Mouse (Mus musculus): ENCODE data around the gene Sorbs1. TPM values are rescaled to one million over a fixed set of nuclear protein-coding genes. Genes with fewer than 3 reads are reported as not detected.
A peak's percentile ranks its signal among the peaks of the same experiment; 100 is the strongest.

The Sorbs1 gene
- total RNA-seq, 1 experiment from 2014 or later: 12.4 TPM

DNA sequence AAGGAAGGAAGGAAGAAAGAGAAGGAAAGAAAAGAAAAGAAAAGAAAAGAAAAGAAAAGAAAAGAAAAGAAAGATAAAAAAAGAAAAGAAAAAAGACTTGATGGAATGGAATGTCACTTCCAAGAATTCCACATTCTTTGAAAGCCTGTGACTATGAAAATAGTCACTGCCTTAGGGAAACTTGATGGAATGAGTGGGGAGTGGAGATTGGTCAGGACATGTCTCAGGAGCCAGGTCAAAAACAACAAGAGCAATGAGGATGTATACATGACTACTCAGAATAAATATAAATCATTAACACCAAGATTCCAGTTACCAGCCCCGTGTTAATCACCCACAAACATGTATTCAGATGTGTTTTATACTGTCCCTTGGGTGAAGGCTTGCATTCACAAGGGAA is 5.1 kb upstream of the Sorbs1 start:
- no peak for ATAC-seq (replicated peaks; ENCODE audit: insufficient number of reproducible peaks, low FRiP score, low TSS enrichment, poor library complexity, severe bottlenecking)

DNA sequence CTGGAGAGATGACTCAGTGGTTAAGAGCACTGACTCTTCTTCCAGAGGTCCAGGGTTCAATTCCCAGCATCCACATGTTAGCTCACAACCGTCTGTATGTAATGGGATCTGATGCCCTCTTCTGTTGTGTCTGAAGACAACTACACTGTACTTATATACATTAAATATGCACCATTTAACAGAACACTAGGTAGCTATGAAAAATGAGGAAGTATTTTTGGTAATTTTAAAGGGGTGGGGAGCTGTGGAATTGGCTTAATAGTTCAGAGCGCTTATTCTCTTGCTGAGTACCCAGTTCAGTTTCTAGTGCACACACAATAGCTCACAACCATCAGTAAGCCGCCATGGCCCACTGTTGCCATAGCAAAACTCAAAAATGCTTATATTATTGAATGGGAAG is 2.0 kb upstream of the Sorbs1 start:
- no peak for ATAC-seq (replicated peaks; ENCODE audit: insufficient number of reproducible peaks, low FRiP score, low TSS enrichment, poor library complexity, severe bottlenecking)

DNA sequence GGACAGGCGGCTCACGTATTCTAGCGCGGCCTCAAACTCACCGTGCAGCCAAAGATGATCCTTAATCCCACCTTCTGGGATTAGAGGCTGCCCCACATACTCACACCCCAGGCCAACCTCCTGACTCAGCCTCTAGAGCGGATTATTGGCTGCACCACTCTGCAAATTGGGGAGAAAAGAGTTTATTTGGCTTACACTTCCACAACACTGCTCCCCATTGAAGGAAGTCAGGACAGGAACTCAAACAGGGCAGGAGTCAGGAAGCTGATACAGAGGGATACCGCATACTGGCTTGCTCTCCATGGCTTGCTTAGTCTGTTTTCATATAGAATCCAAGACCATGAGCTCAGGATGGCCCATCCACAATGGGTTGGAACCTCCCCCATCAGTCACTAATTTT is 797 bp upstream of the Sorbs1 start:
- ATAC-seq (replicated peaks; ENCODE audit: insufficient number of reproducible peaks, low FRiP score, low TSS enrichment, poor library complexity, severe bottlenecking): no peak

DNA sequence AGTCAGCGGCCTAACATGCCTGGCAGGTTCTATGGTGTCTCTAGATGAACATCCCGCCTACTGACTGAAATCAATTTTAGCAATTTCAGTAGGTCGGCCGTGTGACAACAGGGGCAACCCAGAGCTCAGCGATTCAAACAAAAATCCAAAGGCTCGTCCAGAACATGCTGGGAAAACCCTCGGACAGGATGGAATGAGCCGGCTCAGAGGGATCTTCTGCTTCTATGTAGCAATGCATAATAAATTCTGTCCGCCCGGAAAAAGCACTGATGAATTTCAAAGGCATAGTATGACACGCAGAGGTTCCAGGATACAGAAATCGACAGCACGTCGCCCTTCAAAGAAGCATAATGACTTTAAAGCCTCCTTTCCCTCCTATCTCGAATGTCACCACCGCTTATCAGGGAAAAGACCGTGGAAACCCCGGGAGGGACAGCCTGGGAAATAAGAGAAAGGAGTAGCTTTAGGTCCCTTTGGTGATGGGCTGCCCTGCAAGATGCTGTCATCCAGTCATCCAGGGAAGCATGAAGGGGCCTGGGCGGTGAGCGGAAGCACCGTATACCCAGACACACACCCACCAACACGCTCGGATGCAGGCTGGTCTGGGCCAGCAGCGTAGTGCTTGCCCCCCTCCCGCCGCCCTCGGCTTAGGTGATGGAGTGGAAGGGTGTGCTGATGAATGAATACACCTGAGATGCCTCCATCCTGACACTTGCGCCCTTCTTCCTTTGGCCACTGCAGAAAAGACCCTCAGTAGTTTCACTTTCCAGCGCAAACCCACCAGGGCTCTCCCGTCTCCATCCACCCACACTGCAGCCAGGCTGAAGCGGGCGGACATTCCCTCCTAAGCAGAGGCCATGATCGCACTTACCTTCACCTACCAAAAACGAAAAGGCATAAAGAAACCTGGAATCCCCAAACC is 818 bp downstream of the Sorbs1 start:
- ATAC-seq (replicated peaks; ENCODE audit: insufficient number of reproducible peaks, low FRiP score, low TSS enrichment, poor library complexity, severe bottlenecking): peak; percentile 27

GRCm38 (mm10) chr19:40511679-40512309 is 1.8 kb downstream of the Sorbs1 start:
- no peak for ATAC-seq (replicated peaks; ENCODE audit: insufficient number of reproducible peaks, low FRiP score, low TSS enrichment, poor library complexity, severe bottlenecking)

DNA sequence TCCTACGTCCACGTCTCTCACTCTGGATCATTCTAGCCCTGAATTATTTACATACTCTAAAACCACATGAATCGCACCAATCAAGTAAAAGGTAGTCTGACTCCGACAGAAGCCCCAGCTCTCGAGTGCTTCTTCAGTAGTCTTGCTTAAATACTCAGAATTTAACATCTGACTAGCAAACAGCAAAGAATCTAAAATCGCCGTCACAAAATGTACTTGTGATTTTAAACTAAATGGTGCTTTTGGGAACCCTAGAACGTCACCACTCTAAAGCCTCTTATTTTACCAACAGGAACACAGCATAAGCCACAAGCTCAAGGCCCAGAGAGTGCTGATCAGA is 2.5 kb downstream of the Sorbs1 start:
- no peak for ATAC-seq (replicated peaks; ENCODE audit: insufficient number of reproducible peaks, low FRiP score, low TSS enrichment, poor library complexity, severe bottlenecking)

DNA sequence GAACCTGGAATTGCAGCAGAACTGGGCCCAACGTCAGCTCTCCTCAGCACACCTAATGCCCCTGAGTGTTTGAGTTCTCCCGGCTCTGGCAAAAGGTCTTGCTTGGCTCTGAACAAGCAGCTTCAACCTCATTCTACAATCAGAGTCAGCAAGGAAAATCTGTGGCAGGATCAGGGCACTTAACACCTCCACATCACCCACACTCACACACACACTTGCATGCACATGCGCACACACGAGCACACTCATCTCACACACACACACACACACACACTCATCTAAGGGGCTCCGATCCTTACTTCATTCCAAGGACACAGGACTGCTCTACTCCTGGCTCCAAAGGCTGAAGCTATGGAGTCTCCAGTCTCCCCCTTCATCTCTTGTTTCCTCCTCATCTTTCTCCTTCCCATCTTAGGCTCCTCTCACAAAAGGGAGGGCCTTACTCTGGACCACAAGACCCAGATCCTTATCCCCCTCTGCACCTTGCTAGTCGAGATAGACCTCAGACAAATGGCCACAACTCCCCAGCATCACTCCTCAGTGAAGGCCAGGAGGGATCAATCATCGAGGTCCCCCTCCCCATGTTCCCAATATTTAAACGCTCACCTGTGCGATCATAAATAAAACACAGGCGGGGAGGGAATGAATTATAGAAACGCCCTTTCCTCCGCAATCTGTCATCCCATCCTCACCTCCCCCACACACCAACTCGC is 3.0 kb downstream of the Sorbs1 start:
- no peak for ATAC-seq (replicated peaks; ENCODE audit: insufficient number of reproducible peaks, low FRiP score, low TSS enrichment, poor library complexity, severe bottlenecking)

GRCm38 (mm10) chr19:40509274-40509673 is 4.3 kb downstream of the Sorbs1 start:
- no peak for ATAC-seq (replicated peaks; ENCODE audit: insufficient number of reproducible peaks, low FRiP score, low TSS enrichment, poor library complexity, severe bottlenecking)

- no peak for ATAC-seq (replicated peaks; ENCODE audit: insufficient number of reproducible peaks, low FRiP score, low TSS enrichment, poor library complexity, severe bottlenecking)
Observed at GRCm38 (mm10) chr19:40508851-40509250, 4.7 kb downstream of the Sorbs1 start.

GRCm38 (mm10) chr19:40506965-40507364 is 6.6 kb downstream of the Sorbs1 start:
- no peak for ATAC-seq (replicated peaks; ENCODE audit: insufficient number of reproducible peaks, low FRiP score, low TSS enrichment, poor library complexity, severe bottlenecking)

DNA sequence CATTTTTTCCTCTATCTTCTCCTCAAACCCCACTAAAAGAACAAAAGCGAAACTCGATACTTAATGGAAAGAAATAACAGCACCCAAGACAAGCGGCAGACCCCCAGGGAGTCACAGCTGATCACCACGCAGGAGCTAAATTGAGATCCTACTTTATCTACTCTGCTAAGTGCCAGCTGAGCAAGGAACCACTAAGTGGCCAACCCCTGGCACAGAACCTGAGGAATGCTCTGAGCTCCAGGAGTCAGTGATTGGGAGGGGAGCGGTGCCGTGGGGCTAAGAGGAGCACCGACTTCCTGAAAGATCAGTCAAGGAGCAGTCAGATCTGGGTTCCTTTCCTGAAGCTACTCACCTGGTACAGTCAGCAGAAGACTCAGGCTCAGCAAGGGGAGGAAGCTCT is 9.2 kb downstream of the Sorbs1 start:
- ATAC-seq (replicated peaks; ENCODE audit: insufficient number of reproducible peaks, low FRiP score, low TSS enrichment, poor library complexity, severe bottlenecking): no peak

DNA sequence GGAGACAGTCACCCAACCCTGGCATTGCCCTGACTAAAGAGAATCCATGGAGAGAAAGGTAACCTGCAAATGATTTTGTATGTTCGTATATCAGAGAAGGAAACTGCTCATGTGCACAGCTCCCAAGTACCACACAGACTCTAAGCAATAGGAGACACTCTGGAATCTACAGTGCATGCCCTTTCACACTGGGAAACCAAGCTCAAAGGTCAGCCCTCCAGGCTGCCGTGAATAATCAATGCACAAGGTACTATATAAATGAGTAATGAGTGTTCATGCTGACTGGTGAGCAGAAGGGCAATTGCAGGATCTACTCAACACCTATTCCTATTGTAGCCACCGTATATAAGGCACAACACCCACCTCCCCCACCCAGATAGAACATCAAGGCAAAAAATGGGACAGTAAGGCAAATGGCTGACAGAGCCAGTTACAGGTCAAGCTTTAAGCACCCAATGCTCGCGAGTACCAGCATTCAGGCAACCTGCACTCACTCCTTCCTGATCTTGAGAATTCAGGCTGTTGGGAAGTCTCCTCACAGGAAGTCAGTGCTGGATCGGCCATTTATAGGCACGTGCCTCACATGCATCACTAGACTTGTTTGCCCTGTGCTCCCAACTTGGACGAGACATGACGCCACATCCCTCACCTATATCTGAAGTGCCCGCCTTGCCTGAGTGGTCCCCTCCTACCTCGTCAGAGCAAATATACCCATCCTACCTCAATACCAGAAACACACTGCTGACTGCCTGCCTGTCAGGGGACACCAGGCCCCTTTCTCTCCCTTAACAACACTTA is 13.4 kb downstream of the Sorbs1 start:
- no peak for ATAC-seq (replicated peaks; ENCODE audit: insufficient number of reproducible peaks, low FRiP score, low TSS enrichment, poor library complexity, severe bottlenecking)

- ATAC-seq (replicated peaks; ENCODE audit: insufficient number of reproducible peaks, low FRiP score, low TSS enrichment, poor library complexity, severe bottlenecking): no peak
Observed at GRCm38 (mm10) chr19:40499141-40499540, 14.4 kb downstream of the Sorbs1 start.

- ATAC-seq (replicated peaks; ENCODE audit: insufficient number of reproducible peaks, low FRiP score, low TSS enrichment, poor library complexity, severe bottlenecking): no peak
Observed at GRCm38 (mm10) chr19:40498162-40498725, 15.3 kb downstream of the Sorbs1 start.

DNA sequence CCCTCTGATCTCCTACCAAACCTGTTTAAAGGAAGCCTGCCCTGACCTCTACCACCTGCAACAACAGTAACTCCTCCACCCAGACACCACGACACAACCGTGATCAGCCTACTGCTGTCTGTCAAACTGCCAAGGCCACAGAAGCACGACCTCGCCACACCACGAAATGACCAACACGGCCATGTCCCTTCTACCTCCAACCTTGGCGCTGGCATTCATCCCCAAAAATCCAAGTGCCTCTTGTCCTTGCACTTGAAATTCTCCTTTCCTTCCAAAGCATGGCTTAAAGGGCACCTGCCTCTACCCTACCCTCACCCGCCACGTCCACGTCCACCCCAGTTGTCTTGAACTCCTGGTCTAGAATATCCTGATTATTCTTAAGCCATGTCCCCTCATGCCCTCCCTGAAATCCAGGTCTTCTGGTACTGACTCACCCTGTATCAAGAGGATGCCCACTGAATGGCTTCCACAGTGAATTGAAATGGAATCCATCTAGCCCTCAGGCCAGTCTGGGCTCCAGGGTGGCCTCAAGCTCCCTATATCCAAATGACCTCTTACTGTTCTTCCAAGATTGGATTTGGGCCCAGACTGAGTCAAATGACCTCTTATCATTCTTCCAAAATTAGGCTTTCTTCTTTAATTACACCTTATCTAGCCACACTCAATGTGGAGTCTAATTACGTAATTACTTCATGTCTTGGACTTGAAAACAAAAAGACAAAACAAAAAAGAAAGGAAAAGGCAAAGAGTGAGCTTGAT is 16.9 kb downstream of the Sorbs1 start:
- no peak for ATAC-seq (replicated peaks; ENCODE audit: insufficient number of reproducible peaks, low FRiP score, low TSS enrichment, poor library complexity, severe bottlenecking)

DNA sequence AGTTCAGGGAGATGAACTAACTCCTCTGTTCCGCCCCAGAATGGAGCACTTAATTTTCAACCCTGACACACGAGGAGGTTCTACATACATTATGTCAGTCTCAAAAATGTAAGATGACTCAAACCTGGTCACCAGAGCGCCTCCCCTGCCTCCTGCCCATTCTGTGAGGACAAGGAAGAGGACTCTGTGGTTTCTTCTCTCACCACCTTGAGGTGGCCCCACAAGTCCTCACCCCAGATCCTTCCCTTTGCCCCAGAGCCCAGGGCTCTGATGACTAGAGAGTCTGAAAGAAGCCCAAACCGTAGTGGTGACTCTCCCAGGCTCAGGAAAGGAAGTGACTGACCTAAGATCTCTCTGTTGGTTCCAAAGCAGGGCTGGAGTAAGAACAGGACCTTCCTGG is 17.5 kb downstream of the Sorbs1 start:
- ATAC-seq (replicated peaks; ENCODE audit: insufficient number of reproducible peaks, low FRiP score, low TSS enrichment, poor library complexity, severe bottlenecking): no peak

- ATAC-seq (replicated peaks; ENCODE audit: insufficient number of reproducible peaks, low FRiP score, low TSS enrichment, poor library complexity, severe bottlenecking): no peak
Observed at GRCm38 (mm10) chr19:40492902-40493301, 20.7 kb downstream of the Sorbs1 start.

- no peak for ATAC-seq (replicated peaks; ENCODE audit: insufficient number of reproducible peaks, low FRiP score, low TSS enrichment, poor library complexity, severe bottlenecking)
Observed at GRCm38 (mm10) chr19:40491442-40491841, 22.1 kb downstream of the Sorbs1 start.

Data from monocyte, adult 5-6 weeks (primary cell).